Mouse (Mus musculus): Measurements from ENCODE around the gene Slc13a3.
"Not testable (repeated sequence)": the region's sequence is repeated elsewhere in the genome, so short reads cannot be mapped to it uniquely, and the experiment has no call there.

DNA sequence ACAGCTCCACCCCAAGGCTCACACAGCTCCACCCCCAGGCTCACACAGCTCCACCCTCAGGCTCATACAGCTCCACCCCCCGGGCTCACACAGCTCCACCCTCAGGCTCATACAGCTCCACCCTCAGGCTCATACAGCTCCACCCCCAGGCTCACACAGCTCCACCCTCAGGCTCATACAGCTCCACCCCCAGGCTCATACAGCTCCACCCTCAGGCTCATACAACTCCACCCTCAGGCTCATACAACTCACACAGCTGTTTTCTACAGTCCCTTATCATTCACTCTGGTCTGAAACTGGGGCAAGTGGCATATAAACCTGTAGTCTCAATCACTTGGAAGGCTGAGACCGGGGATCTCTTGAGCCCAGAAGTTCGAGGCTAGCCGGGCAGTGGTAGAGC, 38.5 kb upstream of the Slc13a3 start:
- TF ChIP-seq GATA1 (IDR thresholded peaks at IDR 0.05; ENCODE audit: borderline replicate concordance, low read length); FLI1 (IDR thresholded peaks at IDR 0.05; ENCODE audit: low read length): not testable (repeated sequence)
